Mouse (Mus musculus) kidney, postnatal 4 days (tissue): ENCODE measurements at regions not wholly inside any gene's neighbourhood (a gene's known extent, or its start where the extent isn't known, plus 50 kb on each side); places are given as distances from the start of the nearest gene placed in this dataset.

ENCODE experiments used
- DNase-seq, 2 experiments: peaks; one replicate each; pipeline ENCODE4 v3.0.0; 2021; ENCODE audit warnings: mixed read lengths in 2 of 2

- no peak for DNase-seq
These were observed 267.4 kb upstream of the Slc30a5 start for GRCm38 (mm10) chr13:101100621-101101020.

- no peak for DNase-seq
These were observed 263.6 kb upstream of the Slc30a5 start for GRCm38 (mm10) chr13:101096856-101097255.

- DNase-seq: no peak
These were observed 263.0 kb upstream of the Slc30a5 start for GRCm38 (mm10) chr13:101096221-101096620.

DNA sequence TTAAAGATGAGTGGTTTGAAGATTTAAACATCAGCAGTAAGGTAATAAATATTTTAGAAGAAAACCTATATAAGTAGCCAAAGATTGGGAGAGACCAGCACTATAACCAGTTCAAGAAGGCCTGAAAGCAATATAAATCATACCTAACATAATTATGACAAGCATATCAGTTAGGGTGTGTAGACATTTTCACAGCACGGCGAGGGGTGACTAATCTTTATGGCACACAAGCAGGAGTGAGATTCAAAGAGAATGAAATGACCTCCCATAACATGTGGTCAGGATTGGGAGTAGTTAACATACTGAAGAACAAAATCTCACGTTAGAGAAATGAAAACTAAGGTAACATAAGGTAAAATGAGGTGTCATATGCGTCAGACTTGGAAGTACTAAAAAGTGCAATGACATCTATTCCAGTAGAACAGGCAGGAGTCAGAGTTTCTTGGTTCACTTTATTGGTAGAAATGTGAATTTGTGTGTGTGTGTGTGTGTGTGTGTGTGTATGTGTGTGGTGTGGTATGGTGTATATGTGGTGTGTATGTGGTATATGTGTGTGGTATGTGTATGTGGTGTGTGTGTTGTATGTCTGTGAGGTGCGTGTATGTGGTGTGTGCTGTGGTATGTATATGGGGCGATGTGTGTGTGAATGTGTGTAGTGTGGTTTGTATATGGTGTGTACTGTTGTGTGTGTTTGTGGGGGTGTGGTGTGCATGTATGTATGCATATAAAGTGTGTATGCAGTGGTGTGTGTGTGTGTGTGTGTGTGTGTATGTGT lies 262.0 kb upstream of the Slc30a5 start:
- DNase-seq: no peak

DNA sequence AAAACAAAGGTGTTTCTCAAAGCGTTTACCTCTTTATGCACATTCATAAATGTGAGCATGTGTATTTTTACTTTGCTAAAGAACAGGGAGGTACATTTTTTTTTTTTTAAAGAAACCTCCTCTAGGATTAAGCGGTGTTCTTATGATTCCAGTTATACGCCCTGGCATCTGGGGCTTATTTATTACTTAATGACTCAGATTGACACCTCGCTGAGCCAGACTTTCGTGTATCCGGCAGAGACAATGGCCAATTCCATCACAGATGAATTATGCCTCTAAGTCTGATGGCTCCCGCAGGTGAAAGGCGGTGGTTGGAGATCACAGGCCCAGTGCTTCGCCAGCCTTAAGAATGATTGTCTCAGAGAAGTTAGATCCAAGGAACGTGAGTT lies 259.5 kb upstream of the Slc30a5 start:
- no peak for DNase-seq

GRCm38 (mm10) chr13:101092033-101092742 lies 259.0 kb upstream of the Slc30a5 start:
- peak; percentile 29 to 34 for DNase-seq

DNA sequence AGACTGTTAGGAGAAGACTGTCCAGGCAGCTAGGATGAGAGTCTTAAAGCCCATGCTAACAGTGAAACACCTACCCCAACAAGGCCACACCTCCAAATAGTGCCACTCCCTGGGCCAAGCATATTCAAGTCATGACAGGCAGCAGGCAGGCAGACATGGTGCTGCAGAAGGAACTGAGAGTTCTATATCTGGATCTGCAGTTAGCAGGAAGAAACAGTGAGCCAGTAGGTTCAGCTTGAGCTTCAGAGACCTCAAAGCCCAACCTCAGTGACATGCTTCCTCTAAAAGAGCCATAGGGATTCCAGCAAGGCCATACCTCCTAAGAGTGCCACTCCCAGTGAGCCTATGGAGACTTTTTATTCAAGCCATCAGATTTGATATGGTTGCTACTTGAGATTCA lies 252.0 kb upstream of the Slc30a5 start:
- DNase-seq: no peak

DNA sequence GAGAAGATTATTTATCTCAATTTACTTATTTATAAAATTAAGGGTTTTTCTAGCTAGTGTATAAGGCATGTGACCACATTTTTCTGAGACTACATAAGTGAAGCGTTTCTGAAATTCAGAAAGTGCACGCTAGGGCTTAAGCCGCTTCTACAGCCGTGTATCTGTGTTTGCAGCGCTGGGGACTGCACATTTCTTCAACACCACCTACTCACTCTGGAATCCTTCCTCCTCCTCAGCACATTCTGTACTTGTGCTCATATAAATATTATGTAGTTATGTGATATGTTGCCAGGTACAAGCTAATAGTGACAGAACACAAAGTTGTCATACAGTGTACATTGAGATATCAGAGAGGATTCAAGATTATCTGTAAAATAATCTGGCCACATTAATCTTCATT lies 251.0 kb upstream of the Slc30a5 start:
- no peak for DNase-seq

DNA sequence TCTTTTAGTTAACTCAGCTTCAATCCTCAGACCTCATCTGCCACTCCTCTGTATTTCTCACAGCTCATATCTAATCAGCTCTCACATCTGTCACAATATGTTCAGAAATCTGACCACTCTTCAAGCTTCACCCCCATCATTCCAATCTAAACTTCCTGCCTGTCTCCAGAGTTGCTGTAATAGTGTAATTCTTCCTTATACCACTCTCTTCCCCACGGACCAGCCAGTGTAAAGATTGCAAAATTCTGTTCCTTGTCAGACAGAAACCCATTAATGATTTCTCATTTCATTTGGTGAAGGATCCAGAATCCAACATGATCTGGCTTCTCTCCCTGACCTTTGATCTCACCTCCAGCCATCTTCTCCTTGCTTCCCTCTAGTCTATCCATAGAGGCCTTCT lies 250.2 kb upstream of the Slc30a5 start:
- no peak for DNase-seq

DNA sequence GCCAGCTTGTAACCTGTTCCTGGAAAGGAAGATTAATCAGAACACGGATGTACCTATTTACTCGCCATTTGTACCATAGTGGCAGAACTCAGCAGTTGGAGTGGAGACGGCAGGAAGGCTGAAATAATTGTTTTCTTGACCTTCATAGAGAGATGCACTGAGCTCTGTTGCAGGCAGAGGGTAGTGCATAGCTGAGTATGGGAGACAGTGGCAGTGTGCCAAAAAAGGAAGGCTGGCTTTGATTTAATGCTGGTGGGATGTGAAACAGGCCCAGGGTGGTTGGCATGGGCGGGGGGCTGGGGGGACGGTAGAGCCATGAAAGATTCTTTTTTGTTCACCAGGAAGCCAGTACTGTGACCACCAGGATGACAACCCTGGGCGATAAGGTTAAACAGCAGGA lies 235.3 kb upstream of the Slc30a5 start:
- DNase-seq: peak in 1 of 2 experiments; percentile 21

DNA sequence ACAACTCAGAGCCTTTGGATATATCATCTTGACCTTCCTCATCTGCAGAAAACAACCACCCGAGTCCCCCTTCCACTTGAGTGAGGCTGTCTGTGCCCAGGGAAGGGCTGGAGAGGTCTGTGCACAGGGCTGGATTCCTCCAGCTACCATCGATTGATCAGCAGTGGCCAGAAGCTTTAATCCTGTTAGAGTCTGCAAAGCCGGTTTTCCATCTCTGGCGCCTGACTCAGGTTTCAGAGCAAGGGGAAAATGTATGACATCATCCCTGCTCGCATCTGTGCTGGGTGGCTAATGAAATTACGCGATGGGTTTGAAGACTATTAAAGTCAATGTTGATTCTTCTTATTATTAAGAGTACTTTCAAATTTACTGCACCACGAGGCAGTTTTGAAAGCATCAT lies 229.4 kb upstream of the Slc30a5 start:
- no peak for DNase-seq

- DNase-seq: peak in 1 of 2 experiments; percentile 3
These were observed 228.3 kb upstream of the Slc30a5 start for GRCm38 (mm10) chr13:101061233-101062144.

DNA sequence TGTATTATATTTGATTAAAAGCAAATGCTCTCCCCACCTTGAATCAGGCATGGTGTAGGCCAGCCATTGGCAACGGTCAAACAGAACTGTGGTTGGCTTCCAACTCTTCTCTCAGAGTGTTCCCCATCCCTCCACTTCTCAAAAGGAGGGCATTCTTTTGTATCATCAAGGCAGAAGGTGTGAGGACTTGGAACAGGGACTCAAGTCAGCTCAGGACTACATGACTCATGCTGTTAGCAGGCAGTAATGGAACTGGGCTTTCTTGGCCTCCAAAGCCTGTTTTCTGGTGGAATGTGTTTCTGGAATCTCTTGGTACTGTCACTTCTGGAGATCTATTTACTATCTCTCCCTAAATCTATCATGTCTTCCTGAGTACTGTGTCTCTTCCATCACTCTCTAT lies 216.3 kb upstream of the Slc30a5 start:
- no peak for DNase-seq

GRCm38 (mm10) chr13:101032594-101032993 lies 199.4 kb upstream of the Slc30a5 start:
- DNase-seq: peak; percentile 70 to 72

GRCm38 (mm10) chr13:101026043-101026442 lies 192.8 kb upstream of the Slc30a5 start:
- DNase-seq: no peak

DNA sequence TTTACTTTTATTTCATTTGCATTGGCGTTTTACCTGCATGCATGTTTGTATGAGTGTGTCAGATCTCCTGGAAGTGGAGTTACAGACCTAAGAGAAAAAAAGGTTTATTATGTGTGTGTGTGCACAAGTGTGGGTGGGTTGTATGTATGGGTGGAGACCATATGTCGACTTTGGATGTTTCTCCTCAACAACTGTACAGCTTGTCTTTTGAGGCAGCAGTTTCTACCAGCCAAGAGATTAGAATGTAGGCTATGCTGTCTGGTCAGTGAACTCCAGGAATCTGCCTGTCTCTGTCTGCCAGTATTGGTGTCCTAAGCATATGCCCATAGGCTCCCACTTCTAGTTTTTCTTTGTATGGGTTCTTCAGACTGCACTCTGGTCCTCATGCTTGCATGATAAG lies 192.3 kb upstream of the Slc30a5 start:
- DNase-seq: no peak

- no peak for DNase-seq
These were observed 191.7 kb upstream of the Slc30a5 start for GRCm38 (mm10) chr13:101024971-101025370.

DNA sequence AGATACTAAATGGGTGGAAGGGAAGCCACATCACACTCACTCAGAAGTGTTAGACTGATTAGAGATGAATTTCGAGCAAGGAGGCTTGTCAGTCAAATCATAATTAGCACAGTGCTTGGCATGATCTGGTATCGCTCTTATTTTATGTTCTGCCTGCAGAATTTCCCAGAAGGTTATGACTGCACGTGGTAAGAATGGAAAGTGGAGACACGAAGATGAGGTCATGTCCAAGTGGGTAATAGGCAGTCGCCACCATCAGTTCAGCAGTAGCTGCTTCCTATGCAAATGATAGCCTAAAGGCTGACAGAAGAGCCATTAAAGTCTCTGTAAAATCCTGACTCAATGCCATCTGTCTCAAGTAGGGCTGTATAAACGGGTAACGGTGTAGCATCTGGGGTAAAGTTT lies 186.0 kb upstream of the Slc30a5 start:
- no peak for DNase-seq

GRCm38 (mm10) chr13:101017041-101017440 lies 183.8 kb upstream of the Slc30a5 start:
- no peak for DNase-seq

GRCm38 (mm10) chr13:101016181-101016580 lies 183.0 kb upstream of the Slc30a5 start:
- DNase-seq: no peak

GRCm38 (mm10) chr13:101015435-101015834 lies 182.2 kb upstream of the Slc30a5 start:
- DNase-seq: no peak

- no peak for DNase-seq
These were observed 180.4 kb upstream of the Slc30a5 start for GRCm38 (mm10) chr13:101013604-101014003.

- no peak for DNase-seq
These were observed 157.4 kb upstream of the Slc30a5 start for GRCm38 (mm10) chr13:100990646-100991045.
